Mouse (Mus musculus): ENCODE measurements around the gene Rap1b. TPM values are rescaled to one million over a fixed set of nuclear protein-coding genes. Genes with fewer than 3 reads are reported as not detected.

Gene Rap1b
- polyA plus RNA-seq (2015; fragmentation: Illumina TruSeq; extraction: RNeasy Lipid Tissue Mini Kit (QIAGEN cat#74804); ENCODE audit: insufficient read depth, low replicate concordance): 438 TPM

GRCm38 (mm10) chr10:117845597-117846259, at the start of gene Rap1b:
Gene Rap1b, minus strand, starts transcription at chr10:117846035.

GRCm38 (mm10) chr10:117792141-117793091, 53.4 kb downstream of the Rap1b start, which contains the start of gene Nup107:
Gene Nup107, minus strand, starts transcription at chr10:117792705.

Other genes with a start within 250 kb of the Rap1b start
- gene Cpm, start 216.5 kb downstream of the Rap1b start, polyA plus RNA-seq (2015; fragmentation: Illumina TruSeq; extraction: RNeasy Lipid Tissue Mini Kit (QIAGEN cat#74804); ENCODE audit: insufficient read depth, low replicate concordance): 19.3 TPM
- gene Mdm2, start 135.3 kb downstream of the Rap1b start, polyA plus RNA-seq (2015; fragmentation: Illumina TruSeq; extraction: RNeasy Lipid Tissue Mini Kit (QIAGEN cat#74804); ENCODE audit: insufficient read depth, low replicate concordance): 75.7 TPM
- 14.5 TPM for gene Slc35e3, start 99.7 kb downstream of the Rap1b start, polyA plus RNA-seq (2015; fragmentation: Illumina TruSeq; extraction: RNeasy Lipid Tissue Mini Kit (QIAGEN cat#74804); ENCODE audit: insufficient read depth, low replicate concordance)
- 50.0 TPM for gene Nup107, start 53.3 kb downstream of the Rap1b start, polyA plus RNA-seq (2015; fragmentation: Illumina TruSeq; extraction: RNeasy Lipid Tissue Mini Kit (QIAGEN cat#74804); ENCODE audit: insufficient read depth, low replicate concordance)